Mouse (Mus musculus): ENCODE data around the gene Lrrc26. TPM values are rescaled to one million over a fixed set of nuclear protein-coding genes. Genes with fewer than 3 reads are reported as not detected.

The Lrrc26 gene
- polyA plus RNA-seq, 1 experiment from 2014 or later, result not detected

DNA sequence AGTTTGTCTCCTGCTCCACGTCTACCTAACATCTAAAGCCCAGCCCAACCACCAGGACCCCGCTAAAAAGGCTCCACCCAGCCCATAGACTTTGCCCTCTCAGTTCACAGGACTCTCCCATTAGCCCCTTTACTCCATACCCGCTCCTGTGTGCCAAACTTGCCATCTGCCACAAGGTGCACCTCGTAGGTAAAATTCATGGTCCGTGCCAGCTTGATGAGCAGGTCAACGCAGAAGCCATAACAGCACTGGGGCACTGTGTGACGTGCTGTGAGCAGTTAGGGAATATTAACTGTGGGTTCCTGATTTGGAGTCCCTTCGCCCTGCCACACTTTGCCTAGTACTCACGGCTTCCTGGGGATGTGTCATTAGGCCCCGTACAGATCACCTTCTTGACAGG lies 8.3 kb downstream of the Lrrc26 start:
- no peak overlapping the region for H3K4me3 ChIP-seq (ENCODE audit: inconsistent target)
- H3K36me3 ChIP-seq (ENCODE audit: inconsistent target), result no peaks in the 10 kb centered on the region
- 79% methylated on average over 10 of the region's 10 CpGs for WGBS (ENCODE audit: missing documents)
- no peaks in the 10 kb centered on the region for H3K79me2 ChIP-seq (ENCODE audit: inconsistent target)
- H3K27ac ChIP-seq, result no peak overlapping the region

- 50% methylated on average over 3 of the region's 3 CpGs for WGBS (ENCODE audit: missing documents)
- no peaks in the 10 kb centered on the region for H3K79me2 ChIP-seq (ENCODE audit: inconsistent target)
- H3K4me3 ChIP-seq (ENCODE audit: inconsistent target), result no peak overlapping the region
- H3K36me3 ChIP-seq (ENCODE audit: inconsistent target), result no peaks in the 10 kb centered on the region
- no peak overlapping the region for H3K27ac ChIP-seq
Observed at GRCm38 (mm10) chr2:25303452-25303851, 13.7 kb downstream of the Lrrc26 start.

DNA sequence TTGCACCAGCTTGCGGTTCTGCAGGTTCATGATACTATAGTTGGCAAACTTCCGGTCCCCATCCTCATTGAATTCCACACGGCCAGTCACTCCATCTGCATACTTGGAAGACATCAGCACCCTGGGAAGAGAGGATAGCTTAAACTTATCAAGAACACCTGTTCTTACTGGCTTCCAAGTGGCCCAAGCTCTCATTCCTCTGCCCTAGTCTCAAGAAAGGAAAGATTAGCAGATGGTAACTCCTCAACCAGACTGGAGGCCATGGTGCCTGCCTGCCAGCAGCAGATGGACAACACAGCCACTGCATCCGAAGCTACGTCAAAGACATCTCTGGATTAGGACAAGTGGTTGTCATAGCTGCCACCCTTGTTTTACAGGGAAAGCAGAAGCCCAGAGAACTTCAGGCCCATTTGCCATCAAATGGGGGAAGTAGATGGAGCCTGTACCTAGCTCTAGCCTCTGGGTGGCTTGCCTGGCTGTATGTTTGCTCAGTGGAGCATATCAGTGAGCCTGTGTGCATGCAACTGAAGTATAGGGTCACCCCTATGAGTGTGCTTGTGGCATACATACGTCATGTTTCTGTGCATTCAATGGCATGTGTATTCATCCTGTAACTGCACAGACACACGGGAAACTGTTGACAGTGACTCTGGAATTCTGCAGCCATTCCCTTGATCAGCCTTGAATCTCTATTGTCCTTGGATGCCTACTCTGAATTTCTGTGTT lies 14.4 kb downstream of the Lrrc26 start:
- WGBS (ENCODE audit: missing documents), result 72% methylated on average over 7 of the region's 7 CpGs
- no peak overlapping the region for H3K27ac ChIP-seq
- no peaks in the 10 kb centered on the region for H3K79me2 ChIP-seq (ENCODE audit: inconsistent target)
- no peak overlapping the region for H3K4me3 ChIP-seq (ENCODE audit: inconsistent target)
- no peaks in the 10 kb centered on the region for H3K36me3 ChIP-seq (ENCODE audit: inconsistent target)

DNA sequence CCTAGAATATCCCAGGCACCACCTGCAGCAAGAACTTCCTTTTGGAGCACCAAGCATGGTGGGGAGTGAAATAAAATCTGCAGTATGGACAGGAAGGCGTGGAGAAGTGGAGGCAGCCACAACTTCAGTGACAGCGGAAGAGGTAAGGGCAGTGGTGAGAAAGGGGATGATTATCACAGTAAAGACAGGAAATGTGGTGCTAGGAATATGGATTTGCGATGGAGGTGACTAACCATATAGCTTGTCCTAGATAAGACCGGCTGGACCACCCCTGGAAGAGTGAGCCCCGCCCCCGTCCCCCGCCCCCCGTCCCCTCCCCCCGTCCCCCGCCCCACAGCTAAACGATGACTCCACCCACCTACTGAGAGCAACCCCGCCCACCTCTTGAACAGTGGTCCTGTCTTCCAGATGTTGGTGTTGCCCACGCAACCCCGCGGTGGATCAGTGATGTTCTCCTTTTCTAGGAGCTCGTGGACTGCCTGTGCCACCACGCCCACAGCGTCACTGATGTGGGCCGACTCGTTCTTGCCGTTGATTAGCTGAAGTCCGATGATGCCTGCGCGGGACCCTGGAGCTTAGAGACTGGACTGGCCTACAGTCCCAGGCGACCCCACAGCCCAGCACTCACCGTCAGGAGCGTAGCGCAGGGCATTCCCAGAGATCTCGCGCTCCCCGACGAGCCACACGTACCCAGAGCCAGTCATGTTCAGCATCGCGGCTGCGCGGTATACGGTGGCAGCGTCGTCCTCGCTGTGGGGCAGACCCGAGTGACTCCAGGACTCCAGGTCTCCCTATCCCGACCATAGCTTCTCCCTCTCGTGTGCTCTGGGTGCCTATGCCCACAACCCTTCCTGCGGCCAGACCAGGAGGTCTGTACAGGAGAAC lies 15.2 kb downstream of the Lrrc26 start:
- peak overlapping the region; percentile 9; the same call in 1 of the 2 replicates for H3K4me3 ChIP-seq (ENCODE audit: inconsistent target)
- WGBS (ENCODE audit: missing documents), result 3% methylated on average over 44 of the region's 45 CpGs
- no peak overlapping the region for H3K27ac ChIP-seq
- no peaks in the 10 kb centered on the region for H3K36me3 ChIP-seq (ENCODE audit: inconsistent target)
- H3K79me2 ChIP-seq (ENCODE audit: inconsistent target), result no peaks in the 10 kb centered on the region

DNA sequence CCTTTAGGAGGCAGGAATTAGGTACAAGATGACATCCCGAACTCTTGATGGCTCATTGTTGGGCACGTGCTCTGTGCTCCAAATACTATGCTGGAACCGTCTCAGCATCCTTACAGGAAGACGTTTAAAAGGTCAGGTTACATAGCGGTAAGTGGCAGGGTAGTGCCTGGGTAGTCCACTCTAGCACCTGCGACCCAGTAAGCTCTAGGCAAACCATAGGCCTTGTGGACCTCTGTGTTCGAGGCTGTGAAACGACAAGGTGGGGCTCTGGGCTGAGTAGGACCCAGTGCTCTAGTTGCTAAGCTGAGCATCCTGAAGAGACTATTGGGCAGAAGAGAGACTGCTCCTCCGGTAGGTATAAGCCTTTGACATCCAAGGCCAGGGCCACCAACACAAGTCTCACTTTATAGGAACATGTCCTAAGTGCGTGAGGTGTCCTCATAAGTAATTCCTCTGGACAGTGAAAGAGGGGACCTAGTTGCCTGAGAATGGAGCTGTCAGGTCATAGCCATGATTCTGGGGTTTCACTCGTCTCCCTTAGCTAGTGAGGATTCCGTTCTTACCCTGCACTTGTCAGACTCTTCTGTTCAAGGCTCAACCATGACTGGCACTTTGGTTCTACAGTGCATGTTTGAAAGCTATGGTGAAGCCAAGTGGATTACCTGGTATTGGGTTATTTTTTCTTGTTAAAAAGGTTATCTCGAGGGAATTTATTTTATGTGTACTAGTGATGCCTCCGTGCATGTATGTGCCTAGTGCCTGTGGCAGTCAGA lies 16.1 kb downstream of the Lrrc26 start:
- no peak overlapping the region for H3K4me3 ChIP-seq (ENCODE audit: inconsistent target)
- no peak overlapping the region for H3K27ac ChIP-seq
- no peaks in the 10 kb centered on the region for H3K36me3 ChIP-seq (ENCODE audit: inconsistent target)
- H3K79me2 ChIP-seq (ENCODE audit: inconsistent target), result no peaks in the 10 kb centered on the region
- WGBS (ENCODE audit: missing documents), result 53% methylated on average over 14 of the region's 14 CpGs

DNA sequence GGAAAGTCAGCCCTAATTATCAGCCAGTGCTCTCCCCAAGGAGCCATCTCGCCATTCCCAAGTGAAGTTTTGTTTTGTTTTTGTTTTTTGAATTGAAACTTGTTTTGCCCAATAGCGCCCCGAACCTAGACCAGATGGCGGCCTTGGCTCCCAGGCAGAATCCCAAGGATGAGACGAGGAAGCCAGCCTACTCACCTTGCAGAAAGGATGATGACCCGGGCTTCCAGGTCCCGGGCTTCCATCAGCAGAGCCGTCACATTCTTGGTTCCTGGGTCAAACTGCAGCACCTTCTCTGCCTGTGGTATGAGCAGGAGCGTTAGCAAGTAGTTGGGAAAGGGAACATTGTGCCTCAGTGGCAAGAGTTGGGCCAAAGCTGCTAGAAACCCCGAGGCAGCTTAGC lies 20.5 kb downstream of the Lrrc26 start:
- 54% methylated on average over 10 of the region's 10 CpGs for WGBS (ENCODE audit: missing documents)
- Histone ChIP-seq H3K36me3 (ENCODE audit: inconsistent target) (no peaks in the 10 kb centered on the region), H3K79me2 (ENCODE audit: inconsistent target) (no peaks in the 10 kb centered on the region), H3K27ac (no peak overlapping the region), H3K4me3 (ENCODE audit: inconsistent target) (no peak overlapping the region)

GRCm38 (mm10) chr2:25310969-25311368 lies 21.3 kb downstream of the Lrrc26 start:
- Histone ChIP-seq H3K4me3 (ENCODE audit: inconsistent target) (no peak overlapping the region), H3K27ac (no peak overlapping the region)
- 4% methylated on average over 19 of the region's 22 CpGs for WGBS (ENCODE audit: missing documents)

GRCm38 (mm10) chr2:25311491-25311891 lies 21.8 kb downstream of the Lrrc26 start:
- Histone ChIP-seq H3K36me3 (ENCODE audit: inconsistent target) (no peaks in the 10 kb centered on the region), H3K79me2 (ENCODE audit: inconsistent target) (no peaks in the 10 kb centered on the region), H3K27ac (no peak overlapping the region), H3K4me3 (ENCODE audit: inconsistent target) (no peak overlapping the region)
- 8% methylated on average over 10 of the region's 11 CpGs for WGBS (ENCODE audit: missing documents)

More at GRCm38 (mm10) chr2:25310969-25311368, 21.3 kb downstream of the Lrrc26 start:
- Histone ChIP-seq H3K79me2 (ENCODE audit: inconsistent target) (no peaks in the 10 kb centered on the region), H3K36me3 (ENCODE audit: inconsistent target) (no peaks in the 10 kb centered on the region)

DNA sequence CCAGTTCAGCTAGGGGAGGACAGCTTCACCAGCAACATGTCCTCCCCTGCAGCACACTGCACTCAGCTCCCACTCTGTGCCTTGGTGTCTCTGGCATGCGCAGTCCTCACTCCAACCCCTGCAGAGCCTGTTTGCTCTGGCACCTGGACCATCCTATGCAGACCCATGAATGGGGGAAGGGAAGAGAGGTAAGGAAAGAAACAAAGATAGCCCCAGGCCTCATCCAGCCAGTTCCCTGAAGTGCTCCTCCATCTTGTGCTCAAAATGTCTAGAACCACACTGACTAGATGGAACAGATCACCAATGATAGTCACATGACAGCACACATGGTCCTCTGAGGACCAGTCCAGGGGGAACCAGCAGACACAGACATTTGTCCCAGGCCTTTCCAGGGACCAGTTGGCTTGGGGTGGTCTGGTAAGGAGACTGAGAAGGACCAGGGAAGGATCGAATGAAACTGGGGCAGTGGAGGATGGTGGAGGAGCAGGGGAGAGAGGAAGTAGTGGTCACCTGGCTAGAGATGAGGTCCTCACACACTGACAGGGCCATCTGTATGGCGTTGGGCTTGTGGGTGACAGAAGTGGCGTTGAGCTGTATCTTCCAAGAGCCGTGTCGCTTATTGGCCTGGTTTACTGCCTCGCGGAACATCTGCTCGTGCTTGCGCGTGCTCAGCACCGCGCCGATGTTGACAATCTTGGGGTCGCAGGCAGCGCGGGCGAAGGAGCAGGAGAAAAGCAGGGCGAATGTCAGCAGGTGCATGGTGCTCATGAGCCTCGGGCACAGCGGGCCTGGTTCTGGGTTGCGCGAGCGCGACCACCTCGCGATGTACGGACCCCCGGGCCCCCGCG lies 28.6 kb downstream of the Lrrc26 start:
- Histone ChIP-seq H3K36me3 (ENCODE audit: inconsistent target) (no peaks in the 10 kb centered on the region), H3K79me2 (ENCODE audit: inconsistent target) (no peaks in the 10 kb centered on the region), H3K27ac (no peak overlapping the region), H3K4me3 (ENCODE audit: inconsistent target) (no peak overlapping the region)
- WGBS (ENCODE audit: missing documents), result 11% methylated on average over 31 of the region's 31 CpGs

- no peaks in the 10 kb centered on the region for H3K36me3 ChIP-seq (ENCODE audit: inconsistent target)
- no peak within 1 kb of the TSS for H3K4me3 ChIP-seq (ENCODE audit: inconsistent target)
- no peak within 1 kb of the TSS for H3K27ac ChIP-seq
- no peaks in the 10 kb centered on the region for H3K79me2 ChIP-seq (ENCODE audit: inconsistent target)
- WGBS (ENCODE audit: missing documents), result 10% methylated on average over 57 of the region's 58 CpGs
Observed at GRCm38 (mm10) chr2:25318971-25319773, 29.5 kb downstream of the Lrrc26 start, which contains the start of gene Grin1. Grin1 (minus strand) TSS chr2:25319187.

DNA sequence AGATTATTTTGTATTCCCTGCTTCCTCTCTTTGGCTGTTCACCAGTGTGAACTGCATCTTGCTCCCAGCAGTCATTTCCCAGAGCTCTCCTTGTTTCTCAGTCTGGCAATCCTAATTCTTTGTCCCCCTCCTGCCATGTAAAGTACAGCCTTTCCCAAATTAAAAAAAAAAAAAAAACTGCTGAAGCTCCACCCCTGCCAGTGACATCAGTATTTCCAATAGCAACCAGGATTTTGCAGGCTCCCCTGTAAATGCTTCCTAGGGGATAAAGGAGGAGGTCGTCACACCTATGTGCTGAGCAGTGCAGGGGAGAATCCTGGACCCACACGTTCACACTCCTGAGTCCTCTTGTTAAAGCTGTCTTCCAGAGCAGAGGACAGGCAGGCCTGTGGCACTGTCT lies 30.4 kb downstream of the Lrrc26 start:
- 39% methylated on average over 2 of the region's 2 CpGs for WGBS (ENCODE audit: missing documents)
- Histone ChIP-seq H3K79me2 (ENCODE audit: inconsistent target) (no peaks in the 10 kb centered on the region), H3K4me3 (ENCODE audit: inconsistent target) (no peak overlapping the region), H3K27ac (no peak overlapping the region), H3K36me3 (ENCODE audit: inconsistent target) (no peaks in the 10 kb centered on the region)

- H3K27ac ChIP-seq, result no peak overlapping the region
- H3K36me3 ChIP-seq (ENCODE audit: inconsistent target), result no peaks in the 10 kb centered on the region
- WGBS (ENCODE audit: missing documents), result 67% methylated on average over 2 of the region's 2 CpGs
- H3K79me2 ChIP-seq (ENCODE audit: inconsistent target), result no peaks in the 10 kb centered on the region
- no peak overlapping the region for H3K4me3 ChIP-seq (ENCODE audit: inconsistent target)
Observed at GRCm38 (mm10) chr2:25326036-25326435, 36.3 kb downstream of the Lrrc26 start.

- H3K36me3 ChIP-seq (ENCODE audit: inconsistent target), result no peaks in the 10 kb centered on the region
- no peak overlapping the region for H3K4me3 ChIP-seq (ENCODE audit: inconsistent target)
- H3K27ac ChIP-seq, result no peak overlapping the region
- peaks cover 7% of the 10 kb centered on the region for H3K79me2 ChIP-seq (ENCODE audit: inconsistent target)
- 54% methylated on average over 7 of the region's 7 CpGs for WGBS (ENCODE audit: missing documents)
Observed at GRCm38 (mm10) chr2:25328440-25328839, 38.7 kb downstream of the Lrrc26 start.

Data from macrophage (primary cell).